Mouse (Mus musculus) right cerebral cortex, postnatal 4 days (tissue): ENCODE measurements around the gene Lrrc75b.
"Not testable (repeated sequence)": the region's sequence is repeated elsewhere in the genome, so short reads cannot be mapped to it uniquely, and the experiment has no call there.

Experiments used
- DNase-seq: peaks from one replicate; pipeline ENCODE4 v3.0.0-alpha.2; 2022

Lrrc75b gene

GRCm38 (mm10) chr10:75530322-75530721 lies 29.8 kb downstream of the Lrrc75b start:
- no peak for DNase-seq

- not testable (repeated sequence) for DNase-seq
Observed at GRCm38 (mm10) chr10:75525450-75525849, 34.7 kb downstream of the Lrrc75b start.

- no peak for DNase-seq
Observed at GRCm38 (mm10) chr10:75521643-75522042, 38.5 kb downstream of the Lrrc75b start.

- no peak for DNase-seq
Observed at GRCm38 (mm10) chr10:75520581-75520980, 39.5 kb downstream of the Lrrc75b start.

GRCm38 (mm10) chr10:75517758-75518143 lies 42.4 kb downstream of the Lrrc75b start, which contains the start of gene Gucd1:
Gene Gucd1 (minus strand): TSS chr10:75517972.
- DNase-seq = peak; percentile 94

- peak; percentile 88 for DNase-seq
Observed at GRCm38 (mm10) chr10:75517073-75517757, 42.9 kb downstream of the Lrrc75b start, which contains the start of gene Snrpd3. Gene Snrpd3 (plus strand): TSS chr10:75517551.

- no peak for DNase-seq
Observed at GRCm38 (mm10) chr10:75516724-75517072, 43.4 kb downstream of the Lrrc75b start.

GRCm38 (mm10) chr10:75516038-75516723 lies 43.9 kb downstream of the Lrrc75b start:
- DNase-seq = no peak

- DNase-seq = no peak
Observed at GRCm38 (mm10) chr10:75515216-75516037, 44.7 kb downstream of the Lrrc75b start.

- no peak for DNase-seq
Observed at GRCm38 (mm10) chr10:75514361-75514760, 45.8 kb downstream of the Lrrc75b start.

GRCm38 (mm10) chr10:75513306-75514067 lies 46.6 kb downstream of the Lrrc75b start:
- DNase-seq = no peak

GRCm38 (mm10) chr10:75512796-75513195 lies 47.3 kb downstream of the Lrrc75b start:
- no peak for DNase-seq

- DNase-seq = no peak
Observed at GRCm38 (mm10) chr10:75511897-75512296, 48.2 kb downstream of the Lrrc75b start.

GRCm38 (mm10) chr10:75511060-75511459 lies 49.1 kb downstream of the Lrrc75b start:
- no peak for DNase-seq

GRCm38 (mm10) chr10:75510446-75510845 lies 49.7 kb downstream of the Lrrc75b start:
- no peak for DNase-seq

GRCm38 (mm10) chr10:75505928-75506327 lies 54.2 kb downstream of the Lrrc75b start:
- not testable (repeated sequence) for DNase-seq

GRCm38 (mm10) chr10:75505130-75505495 lies 55.0 kb downstream of the Lrrc75b start:
- no peak for DNase-seq

- DNase-seq = no peak
Observed at GRCm38 (mm10) chr10:75504234-75505129, 55.6 kb downstream of the Lrrc75b start.

GRCm38 (mm10) chr10:75503692-75504091 lies 56.4 kb downstream of the Lrrc75b start:
- DNase-seq = no peak

GRCm38 (mm10) chr10:75501641-75502040 lies 58.5 kb downstream of the Lrrc75b start:
- DNase-seq = no peak

GRCm38 (mm10) chr10:75500345-75500744 lies 59.8 kb downstream of the Lrrc75b start:
- no peak for DNase-seq
